Mouse (Mus musculus) left cerebral cortex, postnatal 36 days (tissue): ENCODE measurements around the gene Rgs6. TPM values are rescaled to one million over a fixed set of nuclear protein-coding genes. Genes with fewer than 3 reads are reported as not detected.

ENCODE experiments used
- DNase-seq, 2 experiments: peaks; one replicate each; pipeline ENCODE4 v3.0.0; 2021 to 2022; ENCODE audit warnings: low spot score in 2 of 2, mixed read lengths in 1 of 2
- intact Hi-C: fragments of 180-260 bp; cut with DNase I; formaldehyde crosslinking; loops from one replicate; pipeline ENCODE4 v1.15.1; 2025
- total RNA-seq, 2 experiments: library from RNA; stranded (reverse); gene quantifications; 2 replicates each; pipeline ENCODE4 v1.2.3; 2021

Gene Rgs6
- total RNA-seq, 2 experiments from 2014 or later: 82.4 to 89.1 TPM

- DNase-seq: no peak
- intact Hi-C loops: loop anchor here (5.0 kb wide), 1 partner anchor 63 kb away; no protein-coding TSS in a partner anchor
These were observed 231.9 kb downstream of the Rgs6 start for GRCm38 (mm10) chr12:82819991-82820390.

GRCm38 (mm10) chr12:82822821-82823620 is 234.9 kb downstream of the Rgs6 start:
- DNase-seq: no peak
- intact Hi-C loops: no loop called here

GRCm38 (mm10) chr12:82830333-82830732 is 242.2 kb downstream of the Rgs6 start:
- DNase-seq: peak in 1 of 2 experiments; percentile 25

GRCm38 (mm10) chr12:82838544-82838943 is 250.5 kb downstream of the Rgs6 start:
- no peak for DNase-seq
- intact Hi-C loops: no loop called here

More at GRCm38 (mm10) chr12:82830333-82830732, 242.2 kb downstream of the Rgs6 start:
- intact Hi-C loops: no loop called here

- DNase-seq: no peak
- intact Hi-C loops: no loop called here
These were observed 253.5 kb downstream of the Rgs6 start for GRCm38 (mm10) chr12:82841566-82841965.

GRCm38 (mm10) chr12:82848304-82848872 is 260.3 kb downstream of the Rgs6 start:
- no peak for DNase-seq
- intact Hi-C loops: no loop called here

- intact Hi-C loops: no loop called here
- DNase-seq: no peak
These were observed 266.8 kb downstream of the Rgs6 start for GRCm38 (mm10) chr12:82854902-82855301.

- intact Hi-C loops: no loop called here
- DNase-seq: peak in 1 of 2 experiments; percentile 9
These were observed 267.4 kb downstream of the Rgs6 start for GRCm38 (mm10) chr12:82855333-82856107.

- intact Hi-C loops: no loop called here
- no peak for DNase-seq
These were observed 277.6 kb downstream of the Rgs6 start for GRCm38 (mm10) chr12:82865686-82866085.

- intact Hi-C loops: no loop called here
- DNase-seq: no peak
These were observed 292.6 kb downstream of the Rgs6 start for GRCm38 (mm10) chr12:82880711-82881110.

GRCm38 (mm10) chr12:82883079-82883478 is 295.0 kb downstream of the Rgs6 start:
- DNase-seq: no peak
- intact Hi-C loops: no loop called here

GRCm38 (mm10) chr12:82894971-82895838 is 307.1 kb downstream of the Rgs6 start:
- no peak for DNase-seq
- intact Hi-C loops: no loop called here

- peak; percentile 31 to 49 for DNase-seq
These were observed 317.7 kb downstream of the Rgs6 start for GRCm38 (mm10) chr12:82905773-82906172.

GRCm38 (mm10) chr12:82910846-82911245 is 322.8 kb downstream of the Rgs6 start:
- intact Hi-C loops: no loop called here
- no peak for DNase-seq

More at GRCm38 (mm10) chr12:82905773-82906172, 317.7 kb downstream of the Rgs6 start:
- intact Hi-C loops: no loop called here

GRCm38 (mm10) chr12:82914127-82914526 is 326.0 kb downstream of the Rgs6 start:
- intact Hi-C loops: no loop called here
- no peak for DNase-seq

- no peak for DNase-seq
- intact Hi-C loops: no loop called here
These were observed 332.1 kb downstream of the Rgs6 start for GRCm38 (mm10) chr12:82920146-82920545.

GRCm38 (mm10) chr12:82921287-82922015 is 333.4 kb downstream of the Rgs6 start:
- intact Hi-C loops: no loop called here
- DNase-seq: no peak

- DNase-seq: no peak
- intact Hi-C loops: no loop called here
These were observed 334.9 kb downstream of the Rgs6 start for GRCm38 (mm10) chr12:82922856-82923506.
